Mouse (Mus musculus) heart, adult 8-10 months (tissue): ENCODE results near the gene Srsf4. TPM values are rescaled to one million over a fixed set of nuclear protein-coding genes. Genes with fewer than 3 reads are reported as not detected.

Experiments used
- DNase-seq: peaks from one replicate; pipeline ENCODE4 v3.0.0; 2022; ENCODE audit warnings: low spot score
- total RNA-seq, 4 experiments: library from RNA; stranded (reverse); gene quantifications; 2 replicates each; pipeline ENCODE4 v1.2.4; 2022

Gene Srsf4
- total RNA-seq: 10 to 100 TPM; 28.6 to 34.4 (median 32.5) TPM

DNA sequence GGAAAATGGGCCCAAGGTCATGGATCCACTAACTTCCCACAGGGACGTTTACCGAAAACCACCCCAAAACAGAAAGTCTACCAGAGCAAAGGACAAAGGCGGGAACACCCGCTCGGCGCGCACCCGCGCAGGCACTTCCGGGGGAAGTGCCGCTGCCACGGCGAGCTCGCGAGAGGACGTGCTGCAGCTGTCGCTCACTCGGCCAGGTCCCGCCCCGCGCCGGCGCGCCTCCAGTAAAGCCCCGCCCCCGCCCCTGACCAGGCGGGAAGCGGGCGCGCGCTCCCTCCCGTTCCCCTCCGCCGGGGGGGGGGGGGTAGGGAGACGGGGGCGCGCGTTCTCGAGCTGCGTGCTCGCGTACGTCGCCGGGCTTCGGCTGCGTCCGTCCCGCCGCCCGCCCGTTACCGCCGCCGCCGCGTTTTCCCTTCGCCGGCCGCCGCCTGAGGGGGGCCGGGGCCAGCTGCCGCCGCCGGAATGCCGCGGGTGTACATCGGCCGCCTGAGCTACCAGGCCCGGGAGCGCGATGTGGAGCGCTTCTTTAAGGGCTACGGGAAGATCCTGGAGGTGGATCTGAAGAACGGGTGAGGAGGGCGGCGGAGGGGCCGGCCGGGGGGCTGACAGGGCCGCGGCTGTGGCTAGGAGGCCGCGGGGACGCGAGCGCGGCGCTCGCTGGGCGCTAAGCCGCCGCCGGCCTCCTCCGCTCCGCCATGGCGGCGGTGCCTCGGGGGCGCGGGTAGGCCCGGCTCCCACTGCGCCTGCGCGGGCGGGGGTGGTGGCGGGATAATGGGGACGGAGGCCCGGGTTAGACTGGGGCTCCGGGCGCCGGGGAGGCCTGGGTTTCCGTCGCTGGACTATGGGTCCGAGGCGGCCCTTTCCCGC is at the start of gene Srsf4:
Srsf4 (plus strand) TSS at position 325 of the 876 bp plus-strand sequence.
- DNase-seq: peak; percentile 89

DNA sequence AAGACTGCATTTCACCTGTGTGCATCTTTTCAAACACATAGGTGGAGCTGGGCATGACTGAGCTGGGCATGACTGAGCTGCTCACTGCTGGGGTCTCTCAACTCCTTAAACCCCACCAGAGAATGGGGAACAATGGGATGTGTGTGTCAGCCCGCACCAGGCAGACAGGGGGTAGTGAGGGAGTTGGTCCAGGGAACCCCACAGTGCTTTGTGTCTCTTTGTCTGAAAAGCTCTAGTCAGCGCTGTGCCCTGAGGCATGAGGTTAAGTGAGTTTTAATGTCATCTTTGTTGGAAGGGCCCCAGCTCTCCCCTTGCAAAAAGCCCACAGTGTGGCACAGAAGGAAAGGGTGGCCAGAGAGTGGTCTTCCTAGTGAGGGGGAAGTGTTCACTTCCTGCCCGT is 48.5 kb upstream of the Srsf4 start:
- DNase-seq: no peak

DNA sequence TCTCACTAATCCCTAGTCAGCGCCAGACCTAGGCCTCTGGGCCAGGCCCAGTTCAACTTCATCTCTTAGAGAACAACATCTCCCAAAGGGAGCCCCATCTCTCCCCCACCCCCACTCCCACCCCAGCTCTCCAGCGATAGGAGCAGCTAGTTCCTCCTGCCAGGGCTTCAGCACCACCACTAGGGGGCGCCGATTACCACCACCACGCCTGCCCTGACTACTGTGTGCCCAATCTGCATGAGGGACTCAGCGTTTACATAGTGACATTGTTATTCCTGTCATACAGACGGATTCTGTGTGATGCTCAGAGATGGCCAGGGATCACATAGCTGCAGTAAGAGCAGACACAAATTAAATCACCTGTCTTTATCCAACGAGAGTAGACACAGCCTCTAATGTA is 47.6 kb upstream of the Srsf4 start:
- DNase-seq: peak; percentile 26

DNA sequence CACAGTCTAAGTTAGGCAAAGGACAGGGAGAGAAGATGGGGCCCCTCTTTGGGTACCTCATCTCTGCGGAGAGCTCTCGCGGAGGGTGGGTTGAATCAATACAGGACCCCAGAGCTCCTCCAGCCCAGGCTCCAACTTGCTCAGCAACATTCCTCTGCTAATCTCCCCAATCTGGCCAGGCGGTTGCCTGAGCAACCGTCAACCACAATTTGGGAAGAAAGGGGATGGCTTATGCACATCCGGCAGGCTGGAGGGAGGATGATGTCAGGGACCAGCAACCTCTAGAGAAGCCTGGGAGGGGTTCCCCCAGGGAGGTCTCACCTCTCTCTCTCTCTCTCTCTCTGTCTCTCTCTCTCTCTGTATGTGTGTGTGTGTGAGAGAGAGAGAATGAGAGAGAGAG is 46.5 kb upstream of the Srsf4 start:
- no peak for DNase-seq

DNA sequence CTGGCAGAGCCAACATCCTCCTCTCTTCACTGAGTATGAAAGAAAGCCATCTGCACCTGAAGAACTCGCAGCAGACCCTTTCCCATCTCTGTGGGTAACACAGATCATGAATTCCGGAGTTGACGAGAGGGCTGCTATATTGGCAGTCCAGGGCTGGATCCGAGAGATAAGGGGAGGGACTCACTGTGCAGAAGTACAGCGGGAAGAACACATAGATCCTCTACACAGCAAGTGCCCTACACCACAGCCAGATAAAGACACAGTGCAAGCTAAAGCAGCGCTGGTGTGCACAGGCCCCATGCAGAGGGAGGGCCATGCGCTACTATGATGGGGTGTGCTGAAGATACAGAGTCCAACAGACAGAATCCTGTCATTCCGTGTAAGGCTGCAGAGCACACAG is 44.3 kb upstream of the Srsf4 start:
- no peak for DNase-seq

DNA sequence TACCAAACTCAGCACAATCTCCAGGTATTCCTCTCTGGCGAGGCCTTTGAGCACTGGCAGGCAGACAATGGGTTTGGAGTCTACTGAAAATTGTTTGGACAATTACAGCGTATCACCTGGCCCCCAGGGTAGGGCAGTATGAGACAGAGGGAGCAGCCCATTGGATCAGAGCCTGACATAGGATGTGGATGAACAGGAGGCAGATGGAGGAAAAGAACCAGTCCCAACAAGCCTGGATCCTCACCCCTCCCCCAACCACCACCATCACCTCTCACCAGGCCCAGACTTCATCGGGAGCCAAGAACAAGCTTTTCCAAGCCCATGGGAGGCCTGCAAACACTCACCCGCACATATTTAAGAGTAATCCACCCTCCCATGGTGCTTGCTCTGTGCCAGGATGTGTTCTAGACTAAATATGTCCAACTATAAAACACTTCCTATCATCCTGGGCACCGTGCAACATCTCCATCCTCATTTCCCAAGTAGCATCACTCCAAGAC is 41.8 kb upstream of the Srsf4 start:
- DNase-seq: no peak

DNA sequence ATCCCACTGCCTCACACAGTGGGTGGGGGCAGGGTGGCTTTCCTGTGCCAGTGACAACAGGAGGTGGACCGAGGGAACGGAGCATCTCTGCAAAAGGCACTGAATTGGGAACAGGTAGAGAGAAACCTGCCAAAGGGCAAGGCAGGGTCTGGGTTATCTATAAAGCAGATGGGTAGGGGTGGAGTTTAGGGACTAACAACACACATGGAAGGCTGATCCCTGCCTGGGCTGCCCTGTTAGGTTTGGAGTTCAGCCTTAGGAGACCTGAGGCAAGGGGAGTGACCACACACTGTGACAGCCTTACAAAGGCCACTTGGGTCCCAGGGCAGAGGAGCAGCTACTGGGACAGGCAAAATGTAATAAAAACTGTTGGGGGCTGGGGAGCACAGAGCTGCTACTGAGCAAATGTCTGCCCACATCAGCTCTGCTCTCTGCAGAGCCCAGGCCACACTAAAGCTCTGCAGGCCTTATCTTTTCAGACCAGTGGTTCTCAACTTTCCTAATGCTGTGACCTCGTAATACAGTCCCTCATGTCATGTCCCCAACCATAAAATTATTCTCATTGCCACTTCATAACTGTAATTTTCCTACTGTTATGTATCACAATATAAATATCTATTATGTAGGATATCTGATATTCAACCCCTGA is 40.5 kb upstream of the Srsf4 start:
- DNase-seq: no peak

DNA sequence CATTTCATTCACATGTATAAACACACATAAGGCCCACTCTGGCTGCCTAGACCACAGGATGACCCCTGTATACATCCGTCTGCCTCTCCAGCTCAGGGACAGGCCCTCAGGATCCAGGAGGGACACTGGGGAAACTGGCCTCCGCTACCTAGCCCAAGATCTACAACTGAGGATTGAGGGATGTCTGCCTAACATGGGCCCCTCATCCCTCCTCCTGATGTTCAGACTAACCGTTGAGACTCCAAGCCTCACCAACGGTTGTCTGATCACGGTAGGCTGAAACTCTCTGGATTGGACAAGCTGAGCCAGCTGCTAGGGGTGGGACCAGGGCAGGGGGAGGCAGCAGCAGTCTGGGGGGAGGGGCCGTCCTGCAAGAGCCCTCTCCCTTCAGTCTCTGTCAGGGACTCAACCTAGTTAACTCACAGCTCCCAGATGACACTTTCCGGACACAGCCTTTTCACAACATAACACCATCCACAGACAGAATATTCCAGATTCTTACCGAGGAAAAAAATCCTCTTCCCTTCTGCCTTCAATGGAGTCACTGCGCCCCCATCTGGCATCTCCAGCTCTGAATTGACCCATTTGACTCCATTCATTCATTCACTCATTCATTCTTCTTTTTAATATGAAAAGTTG is 39.3 kb upstream of the Srsf4 start:
- no peak for DNase-seq

DNA sequence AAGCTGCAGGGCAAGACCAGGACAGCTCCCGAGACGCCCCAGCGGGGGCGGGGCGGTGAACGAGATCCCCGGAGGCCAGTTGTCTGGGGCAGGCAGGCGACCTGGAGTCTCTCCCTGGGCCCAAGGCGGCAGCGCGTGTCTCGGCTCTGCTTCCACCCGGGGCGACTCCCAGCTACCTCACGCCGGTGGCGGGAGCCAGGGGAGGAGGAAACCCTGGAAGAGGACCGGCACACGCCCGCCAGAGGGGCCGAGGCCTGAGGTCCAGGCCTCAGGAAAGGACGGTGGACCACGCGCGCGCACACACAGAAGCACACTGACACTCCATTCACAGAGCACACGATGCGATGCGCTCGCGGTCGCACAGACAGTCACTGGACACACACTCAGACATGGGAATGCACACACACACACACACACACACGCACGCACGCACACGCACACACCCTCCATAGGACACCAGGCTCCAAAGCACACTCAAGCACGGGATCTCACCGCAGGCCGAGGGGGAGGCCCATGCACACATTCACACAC is 37.0 kb upstream of the Srsf4 start:
- no peak for DNase-seq

DNA sequence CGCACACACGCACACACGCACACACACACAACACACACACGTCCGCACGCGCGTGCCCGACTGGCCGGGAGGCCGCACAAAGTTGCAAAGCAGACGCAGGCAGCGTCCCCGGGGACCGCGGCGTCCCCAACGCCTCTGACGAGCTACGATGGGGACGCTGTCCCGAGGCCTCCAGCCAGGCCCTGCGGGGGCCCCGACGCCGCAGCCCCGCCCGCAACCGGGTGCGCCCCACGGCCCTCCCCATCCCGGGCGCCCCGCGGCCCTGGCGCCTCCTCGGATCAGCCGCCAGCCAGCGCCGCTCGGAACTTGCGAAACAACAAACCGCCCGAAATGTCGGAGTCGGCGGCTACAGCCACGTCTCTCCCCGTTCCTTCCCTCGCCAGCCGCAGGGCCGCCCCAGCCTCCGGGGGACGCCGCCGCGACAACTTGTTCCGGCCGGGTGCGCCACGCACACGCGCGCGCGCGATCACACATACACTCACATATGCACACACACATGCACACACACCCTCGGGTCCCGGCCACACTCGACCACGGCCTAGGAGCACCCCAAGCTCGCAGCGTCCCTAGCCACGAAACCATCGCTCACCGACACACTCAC is 36.4 kb upstream of the Srsf4 start:
- no peak for DNase-seq

DNA sequence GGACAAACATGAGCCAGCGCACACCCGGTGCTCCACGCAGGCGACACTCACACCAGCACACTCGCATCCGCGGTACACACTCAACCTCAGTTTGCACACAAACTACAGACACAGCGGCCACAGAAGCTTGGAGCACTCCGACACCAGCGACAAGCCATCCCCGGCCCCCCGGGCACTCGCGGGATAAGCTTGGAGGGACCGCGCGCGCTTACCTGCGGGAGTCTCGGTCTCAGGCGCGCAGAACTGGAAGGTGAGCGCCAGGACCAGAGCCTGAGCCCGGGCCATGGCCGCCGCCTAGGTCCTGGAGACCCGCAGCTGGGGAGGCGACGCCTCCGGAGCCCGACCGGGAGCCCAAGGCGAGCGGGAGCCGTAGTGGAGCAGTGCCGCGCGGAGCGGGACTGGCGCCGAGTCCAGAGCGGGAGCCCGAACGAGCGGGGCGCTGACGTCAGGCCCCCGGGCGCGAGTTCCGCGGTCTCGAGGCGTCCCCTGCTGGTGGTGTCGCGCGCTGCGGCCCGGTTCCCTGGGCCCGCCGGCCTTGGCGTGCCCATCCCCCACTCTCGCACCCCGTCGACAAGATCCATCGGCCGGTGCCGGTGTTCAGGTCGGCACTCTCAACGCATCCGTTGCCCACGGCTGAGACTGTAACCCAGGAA is 35.4 kb upstream of the Srsf4 start, which contains the start of gene Ptpru:
Ptpru (minus strand) TSS at position 417 of the 653 bp plus-strand sequence.
- DNase-seq: peak; percentile 90

DNA sequence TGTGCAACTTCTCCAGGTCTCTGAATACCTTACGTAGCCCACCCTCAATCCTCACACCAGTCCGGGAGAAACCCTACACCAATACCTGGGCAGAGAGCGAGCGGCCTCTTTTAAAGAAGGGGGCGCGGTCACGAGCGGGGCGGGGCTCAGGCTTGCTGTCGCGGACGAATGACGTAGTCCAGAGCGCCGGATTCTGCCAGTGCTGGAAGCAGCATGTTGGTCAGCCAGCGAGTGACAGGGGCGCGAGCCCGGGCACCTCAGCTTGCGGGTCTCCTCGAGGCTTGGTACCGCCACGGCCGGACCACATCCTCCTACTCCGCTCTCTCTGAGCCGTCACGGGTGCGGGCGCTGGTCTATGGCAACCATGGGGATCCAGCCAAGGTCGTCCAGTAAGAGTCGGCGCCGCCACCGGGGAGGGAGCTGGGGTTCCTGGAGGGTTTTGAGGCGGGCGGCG is 30.1 kb upstream of the Srsf4 start, which contains the start of gene Mecr:
Mecr (plus strand) TSS at position 181 of the 454 bp plus-strand sequence.
- peak; percentile 92 for DNase-seq

DNA sequence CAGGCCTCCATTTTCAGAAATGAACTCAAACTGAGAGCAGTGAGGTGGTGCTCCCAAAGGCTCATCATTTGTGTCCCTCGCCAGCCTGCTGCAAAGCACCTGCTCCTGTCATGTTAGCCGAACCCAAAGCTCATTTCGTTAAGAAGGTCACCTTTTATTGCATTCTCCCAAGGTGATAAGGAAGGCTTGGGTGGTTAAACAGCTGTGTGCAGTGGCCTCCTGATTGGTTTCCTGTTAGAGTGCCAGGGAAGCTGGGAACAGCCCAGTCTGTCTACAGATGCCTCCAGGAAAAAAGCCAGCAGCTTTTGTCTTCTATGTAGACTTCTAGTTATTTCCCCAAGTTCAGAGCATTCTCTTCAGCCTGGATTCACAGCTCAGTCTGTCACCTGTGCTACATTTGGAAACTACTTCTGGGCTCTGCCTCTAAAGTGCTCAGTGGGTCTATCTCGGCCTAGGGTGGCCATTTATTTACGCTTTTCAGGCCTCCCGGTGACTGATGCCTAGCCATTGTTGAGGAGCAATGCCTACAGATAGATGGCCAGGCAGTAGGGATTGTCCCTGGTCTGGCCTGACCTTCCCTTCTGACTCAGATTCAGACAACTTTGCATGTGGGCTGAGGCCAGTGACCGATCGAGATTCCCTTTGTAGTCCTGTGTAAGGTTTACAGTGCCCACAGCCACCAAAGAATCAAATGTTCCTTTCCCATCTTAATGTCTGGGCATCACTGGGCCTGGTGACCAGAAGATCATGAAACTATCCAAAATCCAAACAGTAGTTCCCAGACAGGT is 27.2 kb upstream of the Srsf4 start:
- no peak for DNase-seq

DNA sequence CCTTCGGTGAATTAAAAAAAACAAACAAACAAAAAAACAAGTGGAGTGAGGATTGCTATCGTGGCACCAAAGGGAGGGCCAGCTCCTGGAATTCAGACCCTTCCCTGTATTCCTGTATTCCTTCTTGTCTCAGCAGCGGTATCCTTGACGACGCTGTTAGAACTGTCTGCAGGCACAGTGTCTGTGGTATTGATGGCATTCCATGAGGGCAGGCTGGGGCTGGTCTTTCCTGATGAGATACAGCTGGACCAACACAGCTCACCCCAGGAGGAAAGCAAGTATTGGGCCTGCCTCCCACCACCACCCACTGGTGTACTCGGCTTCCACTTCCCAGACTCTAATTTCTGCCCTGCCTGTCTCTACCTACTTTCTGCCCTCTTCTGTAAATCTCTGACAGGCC is 25.3 kb upstream of the Srsf4 start:
- no peak for DNase-seq

DNA sequence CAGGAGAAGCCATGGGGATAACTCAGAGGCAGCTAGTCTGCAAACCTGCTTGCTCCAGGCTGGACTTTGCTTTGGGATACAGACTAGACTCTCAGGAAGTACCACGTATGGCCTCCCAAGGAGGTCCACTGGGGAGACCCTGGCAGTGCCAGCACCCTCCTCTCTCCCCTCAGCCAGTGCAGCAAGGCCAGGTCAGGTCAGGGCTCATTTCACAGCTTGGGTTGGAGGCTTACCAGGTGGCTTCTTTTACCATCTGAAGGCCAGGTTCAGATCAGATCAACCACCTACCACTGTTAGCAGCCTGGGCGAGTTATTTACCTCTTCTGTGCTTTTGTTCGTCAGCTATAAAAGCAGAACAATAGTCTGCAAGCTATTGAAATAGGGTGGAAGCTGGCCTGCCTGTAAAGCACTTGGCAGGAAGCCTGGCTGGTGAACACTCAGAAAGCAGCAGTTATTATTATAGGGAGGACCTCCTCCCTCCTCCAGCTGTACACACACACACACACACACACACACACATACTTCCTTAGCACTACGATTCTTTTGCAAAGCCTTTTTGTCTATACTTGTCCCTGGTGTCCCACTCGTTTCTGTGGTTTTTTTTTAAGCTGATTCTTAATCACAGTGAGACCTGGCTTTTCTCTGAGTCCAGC is 23.3 kb upstream of the Srsf4 start:
- peak; percentile 71 for DNase-seq

DNA sequence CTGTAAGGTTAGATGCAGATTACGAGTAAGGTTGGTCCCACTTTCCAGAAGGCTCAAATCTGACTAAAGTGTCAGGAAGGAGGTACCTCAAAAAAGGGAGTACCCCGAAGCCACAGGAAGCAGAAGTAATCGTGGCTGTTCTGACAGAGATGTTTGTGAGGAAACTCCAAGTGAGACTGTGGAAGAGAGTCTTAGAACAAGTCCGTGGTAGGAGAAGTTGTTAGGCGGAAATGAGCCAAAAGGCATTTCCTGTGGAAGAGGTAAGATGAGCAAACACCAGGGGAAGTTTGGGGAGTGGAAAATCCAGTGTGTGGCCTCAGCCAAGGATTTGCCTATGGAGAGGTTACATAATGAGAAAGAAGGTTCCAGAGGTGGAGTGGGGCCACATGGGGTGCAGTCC is 18.5 kb upstream of the Srsf4 start:
- DNase-seq: peak; percentile 24

DNA sequence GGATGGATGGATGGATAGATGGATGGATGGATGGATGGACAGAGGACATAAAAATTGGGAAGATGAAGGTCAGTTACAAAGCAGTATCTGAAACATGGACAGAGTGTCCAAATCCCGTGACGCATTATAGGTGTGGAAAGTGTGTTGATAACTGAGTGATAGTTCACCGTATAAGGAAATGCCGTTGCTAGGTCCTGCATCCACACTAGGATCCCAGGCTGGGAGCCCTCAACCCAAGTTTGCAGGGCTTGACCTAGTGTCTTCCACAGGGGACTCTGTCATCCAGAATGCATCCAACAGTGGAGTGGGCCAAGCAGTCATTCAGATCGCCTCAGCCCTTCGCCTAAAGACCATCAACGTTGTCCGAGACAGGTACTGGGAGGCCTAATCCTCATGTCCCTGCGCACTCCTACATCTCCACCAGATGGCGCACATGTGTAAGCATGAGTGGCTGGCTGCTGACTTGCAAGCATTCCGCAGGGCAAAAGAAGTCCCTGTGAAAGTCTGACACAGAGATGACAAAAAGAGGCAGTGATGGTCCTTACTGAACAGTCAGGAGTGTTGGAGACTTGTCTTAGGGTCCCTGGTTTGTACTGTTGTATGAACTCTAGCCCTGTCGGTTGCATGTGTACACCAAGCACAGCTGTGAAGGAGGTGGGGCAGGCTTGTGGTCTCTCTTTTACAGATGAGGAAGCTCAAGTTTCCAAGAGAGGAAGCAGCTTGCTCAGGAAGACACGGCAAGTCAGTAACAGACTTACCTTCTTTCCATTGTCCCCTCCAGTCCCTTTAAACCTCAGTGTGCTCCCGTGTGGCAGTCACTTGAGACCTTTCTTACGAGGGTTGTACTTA is 12.7 kb upstream of the Srsf4 start:
- peak; percentile 84 for DNase-seq

DNA sequence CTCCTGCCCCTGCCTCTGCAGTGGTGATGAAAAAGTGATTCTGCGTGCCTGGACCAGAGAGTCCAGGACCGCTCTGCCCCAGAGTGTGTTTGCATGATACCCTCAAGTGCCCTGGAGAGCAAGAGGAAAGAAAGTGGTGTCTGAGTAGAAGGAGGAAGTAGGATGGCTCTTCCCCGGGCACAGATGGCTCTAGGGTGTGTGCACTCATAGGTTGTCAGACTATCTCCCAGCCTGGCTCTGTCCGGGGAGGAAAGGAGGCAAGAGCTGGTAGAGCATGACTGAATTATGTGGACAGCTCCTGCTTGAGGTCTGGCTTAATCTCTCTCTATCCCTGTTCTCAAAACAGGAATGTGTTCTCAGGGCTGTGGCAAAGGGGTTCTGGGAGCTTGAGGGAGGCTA is 12.1 kb upstream of the Srsf4 start:
- DNase-seq: no peak
